Mouse (Mus musculus): ENCODE results near the gene Ubxn4.
"Not testable (repeated sequence)": the region's sequence is repeated elsewhere in the genome, so short reads cannot be mapped to it uniquely, and the experiment has no call there.

Gene Ubxn4

GRCm38 (mm10) chr1:128309043-128309442 lies 65.3 kb downstream of the Ubxn4 start:
- no peak for DNase-seq (ENCODE audit: low spot score in 2 of 2)

GRCm38 (mm10) chr1:128314665-128315064 lies 70.9 kb downstream of the Ubxn4 start:
- no peak for DNase-seq (ENCODE audit: low spot score in 2 of 2)

GRCm38 (mm10) chr1:128319266-128319665 lies 75.5 kb downstream of the Ubxn4 start:
- DNase-seq (ENCODE audit: low spot score in 2 of 2) = not testable (repeated sequence)

GRCm38 (mm10) chr1:128323026-128323643 lies 79.4 kb downstream of the Ubxn4 start:
- no peak for DNase-seq (ENCODE audit: low spot score in 2 of 2)

- DNase-seq (ENCODE audit: low spot score in 2 of 2) = no peak
These were observed 81.0 kb downstream of the Ubxn4 start for GRCm38 (mm10) chr1:128324776-128325175.

GRCm38 (mm10) chr1:128327165-128327564 lies 83.4 kb downstream of the Ubxn4 start:
- DNase-seq (ENCODE audit: low spot score in 2 of 2) = no peak

GRCm38 (mm10) chr1:128328218-128328617 lies 84.5 kb downstream of the Ubxn4 start, which contains the start of gene Lct:
Gene Lct, minus strand, starts transcription at chr1:128328318.
- DNase-seq (ENCODE audit: low spot score in 2 of 2) = no peak

Measured in right cerebral cortex, postnatal 36 days (tissue).